Mouse (Mus musculus): ENCODE data around the gene Rbfox3.

Gene Rbfox3

GRCm38 (mm10) chr11:118906131-118906823 is 5.1 kb downstream of the Rbfox3 start:
- DNase-seq (ENCODE audit: low read depth, low spot score) = no peak

GRCm38 (mm10) chr11:118905656-118906055 is 5.7 kb downstream of the Rbfox3 start:
- no peak for DNase-seq (ENCODE audit: low read depth, low spot score)

- no peak for DNase-seq (ENCODE audit: low read depth, low spot score)
Measured at GRCm38 (mm10) chr11:118904253-118904652, 7.1 kb downstream of the Rbfox3 start.

GRCm38 (mm10) chr11:118899771-118900545 is 11.4 kb downstream of the Rbfox3 start:
- DNase-seq (ENCODE audit: low read depth, low spot score) = no peak

DNA sequence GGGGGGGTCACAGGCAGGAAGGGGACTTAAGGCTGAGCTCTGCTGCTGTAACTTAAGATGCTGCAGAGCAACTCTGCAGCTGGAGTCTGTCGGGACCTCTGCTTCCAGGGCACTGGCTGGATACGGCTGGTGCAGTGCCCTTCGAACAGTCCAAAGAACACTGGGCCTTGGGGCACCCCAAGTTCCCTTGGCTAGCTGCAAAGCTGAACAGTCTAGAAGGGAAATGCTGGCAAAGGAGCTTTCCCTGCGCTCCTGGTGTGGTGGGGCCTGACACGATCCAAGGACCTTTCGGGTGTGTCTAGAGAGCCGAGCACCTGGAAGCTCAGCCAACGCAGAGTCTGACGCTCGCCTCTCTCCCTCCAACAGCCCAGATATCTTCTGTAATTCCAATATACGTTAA is 12.8 kb downstream of the Rbfox3 start:
- no peak for DNase-seq (ENCODE audit: low read depth, low spot score)

GRCm38 (mm10) chr11:118898156-118898555 is 13.2 kb downstream of the Rbfox3 start:
- no peak for DNase-seq (ENCODE audit: low read depth, low spot score)

- DNase-seq (ENCODE audit: low read depth, low spot score) = no peak
Measured at GRCm38 (mm10) chr11:118897114-118897841, 14.1 kb downstream of the Rbfox3 start.

GRCm38 (mm10) chr11:118896032-118896675 is 15.2 kb downstream of the Rbfox3 start:
- DNase-seq (ENCODE audit: low read depth, low spot score) = no peak

DNA sequence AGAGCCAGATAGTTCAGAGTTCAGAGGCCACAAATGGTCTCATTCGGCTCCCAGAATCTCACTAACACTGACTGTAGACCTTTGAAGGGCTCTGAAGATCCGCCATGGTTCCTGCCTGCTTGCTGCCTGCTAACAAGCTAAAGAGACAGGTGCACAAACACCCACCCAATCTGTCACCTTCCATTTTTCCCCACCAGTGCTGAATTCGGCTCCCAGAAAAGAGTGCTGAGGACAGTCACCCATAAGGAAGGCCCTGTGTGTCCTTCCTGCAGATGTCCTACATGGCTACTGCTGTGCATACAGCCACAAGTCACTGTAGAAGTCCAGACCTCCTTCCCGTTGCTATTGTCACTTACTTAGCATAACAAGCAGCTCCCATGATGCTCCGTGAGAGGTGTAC is 16.6 kb downstream of the Rbfox3 start:
- DNase-seq (ENCODE audit: low read depth, low spot score) = no peak

DNA sequence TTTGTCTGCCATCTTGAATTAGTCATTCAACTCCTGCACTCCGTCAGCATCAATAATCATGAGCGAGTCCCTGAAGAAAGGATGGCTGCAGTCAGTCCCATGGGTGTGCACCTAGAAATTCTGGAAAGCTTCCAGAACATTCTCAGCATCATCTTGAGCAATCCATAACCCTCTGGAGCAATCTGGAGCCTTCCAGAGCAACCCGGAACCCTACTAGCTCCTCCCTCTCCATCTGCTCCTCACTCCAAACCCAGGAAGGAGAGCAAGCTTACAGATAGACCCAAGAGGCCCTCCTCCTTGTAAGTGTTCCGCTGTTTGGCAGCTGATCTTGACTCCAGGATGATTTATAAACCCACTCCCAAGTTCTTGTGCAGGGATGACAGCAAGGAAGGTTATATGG is 17.2 kb downstream of the Rbfox3 start:
- DNase-seq (ENCODE audit: low read depth, low spot score) = no peak

GRCm38 (mm10) chr11:118892876-118893275 is 18.5 kb downstream of the Rbfox3 start:
- DNase-seq (ENCODE audit: low read depth, low spot score) = no peak

DNA sequence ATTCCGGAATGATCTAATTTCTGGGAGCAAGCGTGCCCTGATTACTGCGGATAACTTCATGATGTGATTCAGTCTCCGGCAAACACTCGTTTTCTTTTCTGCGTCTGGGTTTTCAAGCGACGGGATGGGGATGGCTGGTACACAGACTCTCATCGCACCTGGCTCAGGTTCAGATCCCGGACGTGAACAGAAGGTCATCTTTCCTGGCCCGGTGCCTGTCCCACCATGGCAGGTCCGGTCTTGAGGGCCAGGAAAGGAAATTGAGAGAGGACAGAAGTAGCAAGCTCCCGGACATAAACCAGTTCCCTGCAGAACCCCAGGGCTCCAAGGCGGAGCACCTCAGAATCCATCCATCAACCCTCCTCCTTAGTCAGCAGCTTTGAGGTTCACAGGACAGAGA is 19.9 kb downstream of the Rbfox3 start:
- no peak for DNase-seq (ENCODE audit: low read depth, low spot score)

- DNase-seq (ENCODE audit: low read depth, low spot score) = no peak
Measured at GRCm38 (mm10) chr11:118890992-118891398, 20.4 kb downstream of the Rbfox3 start.

DNA sequence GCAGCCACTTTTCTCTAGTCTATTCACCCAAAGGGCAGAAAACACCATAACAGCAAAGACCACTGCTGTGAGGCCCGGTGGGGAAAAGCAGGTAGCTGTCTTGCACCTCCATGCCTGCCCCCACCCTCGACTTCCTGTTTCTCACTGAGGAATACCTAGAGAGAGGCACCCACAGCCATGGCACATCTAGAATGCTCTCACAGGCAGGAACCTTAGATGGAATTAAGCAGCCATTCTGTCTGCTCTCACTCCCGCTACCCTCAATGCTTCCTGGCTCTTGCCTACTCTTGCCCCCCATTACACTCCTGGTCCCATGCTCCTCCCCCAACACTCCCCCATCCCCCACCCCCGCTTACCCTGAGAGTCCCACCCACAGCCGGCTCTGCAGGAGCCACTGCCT is 20.9 kb downstream of the Rbfox3 start:
- no peak for DNase-seq (ENCODE audit: low read depth, low spot score)

GRCm38 (mm10) chr11:118889500-118889899 is 21.9 kb downstream of the Rbfox3 start:
- no peak for DNase-seq (ENCODE audit: low read depth, low spot score)

DNA sequence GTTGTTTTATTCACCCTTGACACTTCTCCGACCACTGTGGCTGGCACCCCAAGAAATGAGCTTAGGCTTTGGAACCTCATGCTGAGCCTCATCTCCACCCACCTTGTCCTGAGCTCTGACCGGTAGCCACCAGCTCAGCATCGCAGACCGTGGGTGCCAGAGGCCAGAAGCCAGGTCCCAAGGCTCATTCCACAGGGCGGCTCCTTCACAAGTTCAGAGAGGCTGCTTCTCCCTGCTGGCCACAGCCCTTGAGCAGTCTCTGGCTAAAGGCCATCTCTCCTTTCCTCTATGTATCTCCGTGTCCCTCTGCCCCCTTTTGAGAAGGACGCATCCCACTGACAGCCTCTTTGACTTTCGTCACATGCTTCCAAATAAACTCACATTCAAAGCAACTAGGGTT is 23.0 kb downstream of the Rbfox3 start:
- DNase-seq (ENCODE audit: low read depth, low spot score) = no peak

GRCm38 (mm10) chr11:118887206-118887605 is 24.2 kb downstream of the Rbfox3 start:
- DNase-seq (ENCODE audit: low read depth, low spot score) = no peak

DNA sequence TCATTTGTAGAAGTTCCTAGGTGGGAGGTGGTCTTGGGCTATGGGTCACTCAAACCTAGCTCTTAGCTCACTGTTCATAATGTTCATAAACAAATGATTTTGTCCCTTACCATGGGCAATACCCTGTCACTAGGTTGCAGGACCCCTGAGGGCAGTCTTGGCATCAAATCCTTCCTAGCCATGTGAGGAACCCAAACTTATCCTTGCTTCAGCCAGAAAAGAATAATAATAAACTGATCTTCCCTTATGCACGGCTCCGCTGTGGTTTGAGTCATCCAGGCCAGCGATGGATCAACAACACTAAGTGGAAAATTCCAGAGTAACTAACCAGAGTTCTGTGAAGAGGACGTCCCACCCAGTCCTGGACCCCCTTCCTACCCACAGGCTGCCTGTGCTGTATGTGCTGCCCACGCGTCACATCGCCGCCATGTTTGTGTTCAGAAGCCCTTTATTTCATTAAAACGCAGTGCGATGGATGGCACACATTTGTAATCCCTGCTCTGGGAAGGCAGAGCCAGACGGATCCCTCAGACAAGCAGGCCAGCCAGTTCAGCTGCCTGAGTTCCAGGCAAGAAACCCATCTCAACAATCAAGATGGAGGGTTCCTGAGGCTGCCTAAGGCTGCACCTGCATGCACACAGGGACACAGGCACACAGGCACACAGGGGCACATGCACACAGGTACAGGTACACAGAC is 25.0 kb downstream of the Rbfox3 start:
- no peak for DNase-seq (ENCODE audit: low read depth, low spot score)

GRCm38 (mm10) chr11:118885604-118886003 is 25.8 kb downstream of the Rbfox3 start:
- no peak for DNase-seq (ENCODE audit: low read depth, low spot score)

DNA sequence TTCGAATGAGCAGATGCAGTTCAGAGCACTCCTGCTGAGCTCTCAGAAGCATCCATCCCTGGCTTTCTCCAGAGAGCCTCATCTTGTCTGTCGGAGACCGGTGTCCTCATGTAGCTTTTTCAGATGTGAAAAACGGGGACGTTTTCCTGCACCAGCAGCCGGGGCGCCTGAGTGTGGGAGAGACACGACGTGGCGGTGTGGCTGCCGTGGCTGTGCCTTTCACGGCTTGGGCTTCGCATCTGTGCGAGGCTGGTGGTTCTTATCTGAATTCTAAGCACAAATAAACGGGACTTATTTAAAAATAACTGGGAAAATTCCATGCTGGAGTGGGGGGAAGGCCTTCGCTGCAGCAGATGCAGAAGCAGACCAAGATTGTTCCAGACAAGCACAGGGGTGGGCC is 26.3 kb downstream of the Rbfox3 start:
- no peak for DNase-seq (ENCODE audit: low read depth, low spot score)

GRCm38 (mm10) chr11:118883143-118883542 is 28.3 kb downstream of the Rbfox3 start:
- no peak for DNase-seq (ENCODE audit: low read depth, low spot score)

Data from CD4-positive, CD25-positive, alpha-beta regulatory T cell, adult 2 months (primary cell).